Mouse (Mus musculus): ENCODE measurements around the gene Pfn2. TPM values are rescaled to one million over a fixed set of nuclear protein-coding genes. Genes with fewer than 3 reads are reported as not detected.

Gene Pfn2
- polyA plus RNA-seq (2014; fragmentation: Nextera tagmentation; extraction: Ambion mirVana): 55.6 and 64.4 TPM in 2 replicates

- Histone ChIP-seq H3K9me3 (replicated peaks; ENCODE audit: control insufficient read depth, low read length) (no peaks in the 10 kb centered on the region; the same call in 1 of the 2 replicates), H3K4me1 (ENCODE audit: control insufficient read depth, insufficient read depth, low read length) (peaks cover 11% of the 10 kb centered on the region; the same call in 1 of the 2 replicates), H3K27me3 (ENCODE audit: control insufficient read depth, insufficient read depth, low read length) (no peaks in the 10 kb centered on the region), H3K9ac (ENCODE audit: low read depth, low read length) (peak within 1 kb of the TSS; percentile 82), H3K4me3 (ENCODE audit: low read depth, low read length) (peak within 1 kb of the TSS; percentile 97), H3K27ac (ENCODE audit: low read depth, low read length) (peak within 1 kb of the TSS; percentile 87), H3K36me3 (ENCODE audit: control insufficient read depth, insufficient read depth, low read length) (peaks cover 4% of the 10 kb centered on the region; the same call in 1 of the 2 replicates), H3K4me2 (peak within 1 kb of the TSS; percentile 80)
- 0% methylated on average over 34 of the region's 52 CpGs for WGBS (ENCODE audit: insufficient replicate concordance)
- ATAC-seq (replicated peaks; ENCODE audit: insufficient number of reproducible peaks, low FRiP score, low TSS enrichment): peak; percentile 68
These were observed at the start of gene Pfn2 for GRCm38 (mm10) chr3:57847760-57848185. Gene Pfn2 (minus strand): TSS chr3:57848079.

GRCm38 (mm10) chr3:57882945-57883344 lies 35.1 kb upstream of the Pfn2 start:
- ATAC-seq (replicated peaks; ENCODE audit: insufficient number of reproducible peaks, low FRiP score, low TSS enrichment): no peak

GRCm38 (mm10) chr3:57846912-57847759 lies 743 bp downstream of the Pfn2 start:
- H3K27ac ChIP-seq (ENCODE audit: low read depth, low read length): peak overlapping the region; percentile 87
- peak; percentile 86 for ATAC-seq (replicated peaks; ENCODE audit: insufficient number of reproducible peaks, low FRiP score, low TSS enrichment)
- H3K9me3 ChIP-seq (replicated peaks; ENCODE audit: control insufficient read depth, low read length): no peaks in the 10 kb centered on the region; the same call in 1 of the 2 replicates
- H3K4me2 ChIP-seq: peak overlapping the region; percentile 80
- peak overlapping the region; percentile 82 for H3K9ac ChIP-seq (ENCODE audit: low read depth, low read length)
- H3K36me3 ChIP-seq (ENCODE audit: control insufficient read depth, insufficient read depth, low read length): peaks cover 4% of the 10 kb centered on the region; the same call in 1 of the 2 replicates
- H3K4me3 ChIP-seq (ENCODE audit: low read depth, low read length): peak overlapping the region; percentile 97
- H3K27me3 ChIP-seq (ENCODE audit: control insufficient read depth, insufficient read depth, low read length): no peaks in the 10 kb centered on the region
- H3K4me1 ChIP-seq (ENCODE audit: control insufficient read depth, insufficient read depth, low read length): peaks cover 11% of the 10 kb centered on the region; the same call in 1 of the 2 replicates
- WGBS (ENCODE audit: insufficient replicate concordance): under 1% methylated on average over 70 of the region's 104 CpGs

More at GRCm38 (mm10) chr3:57882945-57883344, 35.1 kb upstream of the Pfn2 start:
- H3K9me3 ChIP-seq (replicated peaks; ENCODE audit: control insufficient read depth, low read length): no peaks in the 10 kb centered on the region
- no peaks in the 10 kb centered on the region for H3K36me3 ChIP-seq (ENCODE audit: control insufficient read depth, insufficient read depth, low read length)
- no peaks in the 10 kb centered on the region for H3K27me3 ChIP-seq (ENCODE audit: control insufficient read depth, insufficient read depth, low read length)
- H3K27ac ChIP-seq (ENCODE audit: low read depth, low read length): no peak overlapping the region
- no peaks in the 10 kb centered on the region for H3K4me1 ChIP-seq (ENCODE audit: control insufficient read depth, insufficient read depth, low read length)
- no peak overlapping the region for H3K9ac ChIP-seq (ENCODE audit: low read depth, low read length)
- H3K4me2 ChIP-seq: no peak overlapping the region
- no peak overlapping the region for H3K4me3 ChIP-seq (ENCODE audit: low read depth, low read length)
- WGBS (ENCODE audit: insufficient replicate concordance): 76% methylated on average over 3 of the region's 3 CpGs

GRCm38 (mm10) chr3:57846662-57846911 lies 1.3 kb downstream of the Pfn2 start:
- WGBS (ENCODE audit: insufficient replicate concordance): under 1% methylated on average over 9 of the region's 9 CpGs
- Histone ChIP-seq H3K36me3 (ENCODE audit: control insufficient read depth, insufficient read depth, low read length) (peaks cover 4% of the 10 kb centered on the region; the same call in 1 of the 2 replicates), H3K9ac (ENCODE audit: low read depth, low read length) (peak overlapping the region; percentile 82), H3K27ac (ENCODE audit: low read depth, low read length) (peak overlapping the region; percentile 87), H3K9me3 (replicated peaks; ENCODE audit: control insufficient read depth, low read length) (no peaks in the 10 kb centered on the region; the same call in 1 of the 2 replicates), H3K4me1 (ENCODE audit: control insufficient read depth, insufficient read depth, low read length) (peaks cover 11% of the 10 kb centered on the region; the same call in 1 of the 2 replicates), H3K27me3 (ENCODE audit: control insufficient read depth, insufficient read depth, low read length) (no peaks in the 10 kb centered on the region), H3K4me3 (ENCODE audit: low read depth, low read length) (peak overlapping the region; percentile 97), H3K4me2 (peak overlapping the region; percentile 80)
- no peak for ATAC-seq (replicated peaks; ENCODE audit: insufficient number of reproducible peaks, low FRiP score, low TSS enrichment)

- H3K4me2 ChIP-seq: peak overlapping the region; percentile 80
- H3K9ac ChIP-seq (ENCODE audit: low read depth, low read length): peak overlapping the region; percentile 82
- H3K4me1 ChIP-seq (ENCODE audit: control insufficient read depth, insufficient read depth, low read length): peaks cover 11% of the 10 kb centered on the region; the same call in 1 of the 2 replicates
- ATAC-seq (replicated peaks; ENCODE audit: insufficient number of reproducible peaks, low FRiP score, low TSS enrichment): no peak
- no peak overlapping the region for H3K27ac ChIP-seq (ENCODE audit: low read depth, low read length)
- H3K36me3 ChIP-seq (ENCODE audit: control insufficient read depth, insufficient read depth, low read length): peaks cover 4% of the 10 kb centered on the region; the same call in 1 of the 2 replicates
- WGBS (ENCODE audit: insufficient replicate concordance): 23% methylated on average over 11 of the region's 11 CpGs
- peak overlapping the region; percentile 97 for H3K4me3 ChIP-seq (ENCODE audit: low read depth, low read length)
- no peaks in the 10 kb centered on the region for H3K27me3 ChIP-seq (ENCODE audit: control insufficient read depth, insufficient read depth, low read length)
- no peaks in the 10 kb centered on the region; the same call in 1 of the 2 replicates for H3K9me3 ChIP-seq (replicated peaks; ENCODE audit: control insufficient read depth, low read length)
These were observed 1.9 kb downstream of the Pfn2 start for GRCm38 (mm10) chr3:57845786-57846661.

- Histone ChIP-seq H3K4me3 (ENCODE audit: low read depth, low read length) (no peak overlapping the region), H3K27me3 (ENCODE audit: control insufficient read depth, insufficient read depth, low read length) (no peaks in the 10 kb centered on the region), H3K27ac (ENCODE audit: low read depth, low read length) (no peak overlapping the region), H3K9ac (ENCODE audit: low read depth, low read length) (no peak overlapping the region), H3K4me2 (no peak overlapping the region), H3K4me1 (ENCODE audit: control insufficient read depth, insufficient read depth, low read length) (peaks cover 11% of the 10 kb centered on the region; the same call in 1 of the 2 replicates), H3K36me3 (ENCODE audit: control insufficient read depth, insufficient read depth, low read length) (peaks cover 4% of the 10 kb centered on the region; the same call in 1 of the 2 replicates), H3K9me3 (replicated peaks; ENCODE audit: control insufficient read depth, low read length) (no peaks in the 10 kb centered on the region; the same call in 1 of the 2 replicates)
- no peak for ATAC-seq (replicated peaks; ENCODE audit: insufficient number of reproducible peaks, low FRiP score, low TSS enrichment)
These were observed 4.1 kb downstream of the Pfn2 start for GRCm38 (mm10) chr3:57843775-57844174.

GRCm38 (mm10) chr3:57836911-57837310 lies 11.0 kb downstream of the Pfn2 start:
- H3K4me3 ChIP-seq (ENCODE audit: low read depth, low read length): no peak overlapping the region
- WGBS (ENCODE audit: insufficient replicate concordance): 87% methylated on average over 4 of the region's 4 CpGs
- H3K9me3 ChIP-seq (replicated peaks; ENCODE audit: control insufficient read depth, low read length): no peaks in the 10 kb centered on the region
- H3K4me2 ChIP-seq: no peak overlapping the region
- H3K36me3 ChIP-seq (ENCODE audit: control insufficient read depth, insufficient read depth, low read length): no peaks in the 10 kb centered on the region
- no peak overlapping the region for H3K27ac ChIP-seq (ENCODE audit: low read depth, low read length)
- no peak overlapping the region for H3K9ac ChIP-seq (ENCODE audit: low read depth, low read length)
- ATAC-seq (replicated peaks; ENCODE audit: insufficient number of reproducible peaks, low FRiP score, low TSS enrichment): no peak
- no peaks in the 10 kb centered on the region for H3K4me1 ChIP-seq (ENCODE audit: control insufficient read depth, insufficient read depth, low read length)
- no peaks in the 10 kb centered on the region for H3K27me3 ChIP-seq (ENCODE audit: control insufficient read depth, insufficient read depth, low read length)

- Histone ChIP-seq H3K27me3 (ENCODE audit: control insufficient read depth, insufficient read depth, low read length) (no peaks in the 10 kb centered on the region), H3K4me3 (ENCODE audit: low read depth, low read length) (no peak overlapping the region), H3K4me2 (no peak overlapping the region), H3K4me1 (ENCODE audit: control insufficient read depth, insufficient read depth, low read length) (no peaks in the 10 kb centered on the region), H3K36me3 (ENCODE audit: control insufficient read depth, insufficient read depth, low read length) (no peaks in the 10 kb centered on the region), H3K9ac (ENCODE audit: low read depth, low read length) (no peak overlapping the region), H3K27ac (ENCODE audit: low read depth, low read length) (no peak overlapping the region), H3K9me3 (replicated peaks; ENCODE audit: control insufficient read depth, low read length) (no peaks in the 10 kb centered on the region)
- 90% methylated on average over 11 of the region's 11 CpGs for WGBS (ENCODE audit: insufficient replicate concordance)
- no peak for ATAC-seq (replicated peaks; ENCODE audit: insufficient number of reproducible peaks, low FRiP score, low TSS enrichment)
These were observed 14.3 kb downstream of the Pfn2 start for GRCm38 (mm10) chr3:57833585-57833984.

All from heart, embryonic 11.5 days (tissue).